Mouse (Mus musculus): Measurements from ENCODE around the gene Oscar.

Oscar gene

GRCm38 (mm10) chr7:3616057-3616388 is at the start of gene Oscar:
Oscar (minus strand) TSS chr7:3616157.
- no peak for DNase-seq

- peak; percentile 98 for DNase-seq
These were observed 49.5 kb upstream of the Oscar start, which contains the start of gene Leng1 for GRCm38 (mm10) chr7:3665215-3666114. Leng1 (minus strand) TSS chr7:3665840.

DNA sequence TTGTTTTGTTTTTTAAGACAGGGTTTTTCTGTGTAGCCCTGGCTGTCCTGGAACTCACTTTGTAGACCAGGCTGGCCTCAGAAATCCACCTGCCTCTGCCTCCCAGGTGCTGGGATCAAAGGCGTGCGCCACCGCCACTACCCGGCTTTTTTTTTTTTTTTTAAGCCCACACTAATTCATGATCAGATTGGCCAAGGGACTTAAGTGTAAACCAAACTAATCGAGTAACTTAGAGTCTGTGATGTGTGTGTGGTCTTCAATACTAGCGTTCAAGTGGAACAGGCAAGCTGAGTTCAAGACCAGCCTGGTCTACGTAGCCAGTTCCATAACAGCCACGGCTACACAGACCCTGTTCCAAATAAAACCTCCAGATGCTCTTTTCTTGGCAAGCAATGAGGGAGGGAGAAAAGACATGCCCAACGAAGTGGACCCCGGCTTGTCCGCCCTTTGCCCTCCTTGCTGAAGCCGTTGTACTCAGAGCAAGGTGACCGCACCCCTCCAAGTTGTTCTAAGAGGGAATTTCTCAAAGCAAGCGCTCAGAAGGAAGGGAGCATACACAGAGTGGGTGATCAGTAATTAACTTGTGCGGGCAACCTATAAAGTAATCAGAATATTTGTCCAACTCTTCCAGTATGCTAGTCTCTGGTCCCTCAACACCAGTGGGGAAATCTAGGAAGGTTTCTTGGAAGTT is 48.7 kb upstream of the Oscar start:
- peak; percentile 64 for DNase-seq

DNA sequence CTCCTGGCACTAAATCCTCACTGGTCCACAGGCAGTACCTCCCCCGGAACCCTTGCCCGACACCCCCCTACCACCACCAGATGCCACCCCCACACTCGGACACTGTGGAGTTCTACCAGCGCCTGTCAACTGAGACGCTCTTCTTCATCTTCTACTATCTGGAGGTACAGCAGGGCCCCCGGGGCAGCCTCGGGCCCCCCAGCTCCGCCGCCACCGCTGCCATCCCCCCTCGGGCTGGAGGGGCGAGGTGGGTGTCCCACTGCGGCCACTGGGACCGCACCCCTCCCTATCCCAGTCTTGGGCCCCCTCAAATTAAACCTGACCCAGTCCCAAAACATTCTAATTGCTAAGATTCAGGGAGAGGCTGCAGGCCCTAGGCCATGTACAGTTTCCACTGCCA is 42.6 kb upstream of the Oscar start:
- DNase-seq, result no peak

DNA sequence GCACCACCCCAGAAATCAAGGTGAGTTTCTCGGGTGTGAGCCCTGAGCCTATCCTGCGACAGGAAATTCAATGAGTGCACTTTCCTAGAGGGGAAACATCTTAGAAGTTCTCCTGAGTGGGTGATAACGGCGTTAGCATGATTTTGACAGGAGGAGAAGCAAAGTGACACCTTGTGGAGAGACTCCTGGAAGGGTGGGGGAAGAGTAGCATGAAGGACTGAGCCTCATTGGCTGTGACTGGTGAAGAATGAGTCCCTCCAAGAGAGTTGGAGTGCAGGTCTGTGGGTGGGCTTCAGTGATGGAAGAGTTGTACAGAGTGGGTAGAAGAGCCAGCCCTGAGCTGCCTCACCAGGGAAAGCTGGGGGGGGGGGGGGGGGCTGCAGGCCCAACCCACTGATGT is 41.0 kb upstream of the Oscar start:
- DNase-seq, result no peak

DNA sequence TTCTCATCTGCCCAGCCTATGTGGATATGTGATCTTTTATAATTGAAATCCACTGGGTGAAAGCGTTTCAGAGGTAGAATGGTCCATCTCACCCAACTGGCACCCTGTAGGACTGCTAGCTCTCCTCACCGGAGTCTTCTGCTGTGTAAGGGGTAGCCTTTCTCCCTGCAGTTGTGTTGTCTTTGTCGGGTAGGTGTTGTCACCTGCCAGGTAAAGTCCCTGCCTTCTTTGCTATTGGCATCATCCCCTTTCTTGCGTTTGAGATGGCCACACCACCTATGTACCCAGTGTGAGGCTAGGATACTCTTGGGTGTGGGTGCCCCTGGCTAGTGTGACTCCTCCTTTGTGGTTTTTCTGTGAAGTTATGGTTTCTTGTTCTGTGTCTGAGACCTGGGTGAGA is 30.7 kb upstream of the Oscar start:
- no peak for DNase-seq

DNA sequence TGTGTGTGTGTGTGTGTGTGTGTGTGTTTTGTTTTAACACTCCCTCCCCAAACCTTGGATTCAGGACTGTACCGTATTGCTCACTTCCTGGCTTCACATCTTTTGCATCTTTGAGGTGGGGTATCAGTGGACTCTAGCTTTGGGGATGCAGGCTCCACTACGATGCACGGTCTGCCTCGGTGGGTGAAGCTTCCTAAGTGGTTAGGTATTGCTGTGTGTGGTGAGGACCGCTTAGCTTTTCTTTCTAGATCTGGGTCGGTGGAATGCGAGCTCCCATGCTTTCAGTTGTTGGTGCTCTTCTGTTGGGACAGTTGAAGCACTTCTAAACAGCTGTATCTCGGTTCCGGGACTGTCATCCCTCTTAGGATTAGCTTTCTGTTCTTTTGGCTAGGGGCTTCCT is 30.2 kb upstream of the Oscar start:
- no peak for DNase-seq

DNA sequence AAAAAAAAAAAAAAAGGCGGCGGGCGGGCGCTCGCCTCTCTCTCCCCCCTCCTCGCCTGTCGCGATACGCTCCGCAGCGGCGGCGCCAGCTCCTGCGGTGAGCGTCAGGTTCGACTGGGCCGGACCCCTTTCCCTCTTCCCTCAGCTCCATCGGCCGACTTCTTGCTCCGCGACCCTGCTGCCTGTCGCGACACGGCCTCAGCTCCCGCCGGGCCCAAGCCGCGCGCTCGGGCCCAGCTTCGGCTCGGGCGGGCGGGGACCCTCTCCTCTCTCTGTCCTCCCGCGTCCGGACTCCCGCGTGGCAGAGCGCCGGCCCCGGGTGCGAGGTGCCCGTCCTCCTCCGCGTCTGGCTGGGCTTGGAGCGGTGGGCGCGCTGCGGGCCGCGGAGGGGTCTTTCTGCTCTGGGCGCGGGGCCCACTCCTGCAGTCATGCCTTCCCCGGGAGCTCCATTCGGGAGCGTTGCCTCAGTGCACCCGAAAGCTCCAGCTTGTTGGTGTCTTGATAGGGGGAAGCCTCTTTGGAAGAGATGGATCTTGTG is 29.6 kb upstream of the Oscar start:
- DNase-seq, result no peak

DNA sequence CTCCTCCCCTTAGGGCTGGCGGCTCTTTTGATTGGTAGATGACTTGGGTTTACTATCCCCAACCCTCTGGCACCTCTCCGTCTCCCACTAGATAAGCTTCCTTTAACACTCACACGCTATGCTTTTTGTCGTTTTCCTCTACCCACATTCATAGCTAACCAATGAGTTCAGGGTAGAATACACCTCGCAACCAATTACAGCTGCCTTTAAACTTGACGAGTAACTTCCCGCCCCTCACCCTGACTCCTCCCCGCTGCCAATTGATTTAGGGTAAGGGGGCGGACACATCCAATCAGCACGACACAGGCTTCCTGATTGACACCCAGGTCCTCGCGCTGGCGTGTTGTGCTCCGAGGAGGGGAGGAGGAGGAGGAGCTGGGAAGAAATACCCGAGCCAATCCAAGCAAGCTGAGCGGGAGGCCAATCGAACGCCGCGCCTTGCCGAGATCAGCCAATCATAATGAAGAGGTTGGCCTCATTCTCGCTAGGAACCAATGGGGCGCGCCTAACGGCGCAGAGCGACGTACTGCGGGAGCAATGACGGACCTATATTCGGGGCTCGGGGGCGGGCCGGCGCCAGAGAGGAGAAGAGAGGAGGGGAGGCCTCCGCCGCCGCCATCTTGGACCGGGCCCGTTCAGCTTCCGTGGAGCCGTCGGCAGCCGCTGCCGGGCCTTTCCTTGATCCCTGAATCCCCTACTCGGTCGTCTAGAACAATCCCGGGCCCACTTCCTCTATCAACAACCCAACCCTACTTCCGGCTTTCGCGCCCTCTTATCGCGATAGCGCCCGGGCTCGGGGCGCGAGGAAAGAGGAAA is 28.9 kb upstream of the Oscar start, which contains the start of gene Cnot3:
Gene Cnot3 (plus strand): TSS at position 597 of the 816 bp plus-strand sequence.
- DNase-seq, result peak; percentile 100

DNA sequence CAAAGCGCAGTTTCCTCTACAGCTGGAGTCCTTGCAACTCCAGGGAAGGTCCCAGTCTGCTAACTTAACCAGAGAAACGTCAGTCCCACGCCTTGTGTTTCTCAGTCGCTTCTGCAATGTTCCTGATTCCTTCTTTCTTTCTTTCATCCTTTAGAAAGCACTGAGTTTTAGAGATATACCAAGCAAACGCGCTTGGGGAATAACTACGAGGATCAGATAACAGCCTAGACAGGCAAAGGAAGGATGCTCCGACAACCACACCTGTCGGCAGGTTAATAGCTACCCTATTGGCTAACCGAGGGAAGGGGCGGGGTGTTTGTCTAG is 28.4 kb upstream of the Oscar start:
- no peak for DNase-seq

- DNase-seq, result no peak
These were observed 27.9 kb upstream of the Oscar start for GRCm38 (mm10) chr7:3643843-3644242.

DNA sequence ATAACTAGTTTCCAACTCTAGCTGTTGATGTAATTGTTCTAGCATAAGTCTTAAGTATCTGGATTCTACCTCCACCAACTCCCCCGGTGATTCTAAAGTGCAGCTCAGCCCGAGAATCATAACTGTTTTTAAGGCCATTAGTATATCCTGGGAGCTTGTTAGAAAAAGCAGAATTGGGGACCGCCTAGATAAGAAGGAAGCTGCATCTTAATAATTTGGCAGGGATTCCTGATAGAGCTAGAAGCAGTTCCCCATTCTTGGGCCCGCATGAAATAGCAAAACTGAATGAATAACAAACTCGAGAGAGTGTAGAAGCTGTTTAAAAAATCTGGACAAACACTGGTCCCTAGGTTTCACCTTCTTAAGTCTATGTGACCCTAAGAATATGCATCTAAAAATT is 27.5 kb upstream of the Oscar start:
- no peak for DNase-seq

DNA sequence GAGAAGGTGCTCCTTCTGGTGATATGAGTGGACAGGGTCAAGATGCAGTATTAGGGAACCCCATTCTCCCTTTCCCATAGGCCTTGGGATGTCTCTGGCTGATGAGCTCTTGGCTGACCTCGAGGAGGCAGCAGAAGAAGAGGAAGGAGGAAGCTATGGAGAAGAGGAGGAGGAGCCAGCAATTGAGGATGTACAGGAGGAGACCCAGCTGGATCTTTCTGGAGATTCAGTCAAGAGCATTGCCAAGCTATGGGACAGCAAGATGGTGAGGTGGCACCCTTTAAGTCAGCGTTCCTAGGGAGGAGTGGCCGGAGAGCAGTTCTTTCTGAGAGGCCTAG is 14.5 kb upstream of the Oscar start:
- DNase-seq, result no peak

DNA sequence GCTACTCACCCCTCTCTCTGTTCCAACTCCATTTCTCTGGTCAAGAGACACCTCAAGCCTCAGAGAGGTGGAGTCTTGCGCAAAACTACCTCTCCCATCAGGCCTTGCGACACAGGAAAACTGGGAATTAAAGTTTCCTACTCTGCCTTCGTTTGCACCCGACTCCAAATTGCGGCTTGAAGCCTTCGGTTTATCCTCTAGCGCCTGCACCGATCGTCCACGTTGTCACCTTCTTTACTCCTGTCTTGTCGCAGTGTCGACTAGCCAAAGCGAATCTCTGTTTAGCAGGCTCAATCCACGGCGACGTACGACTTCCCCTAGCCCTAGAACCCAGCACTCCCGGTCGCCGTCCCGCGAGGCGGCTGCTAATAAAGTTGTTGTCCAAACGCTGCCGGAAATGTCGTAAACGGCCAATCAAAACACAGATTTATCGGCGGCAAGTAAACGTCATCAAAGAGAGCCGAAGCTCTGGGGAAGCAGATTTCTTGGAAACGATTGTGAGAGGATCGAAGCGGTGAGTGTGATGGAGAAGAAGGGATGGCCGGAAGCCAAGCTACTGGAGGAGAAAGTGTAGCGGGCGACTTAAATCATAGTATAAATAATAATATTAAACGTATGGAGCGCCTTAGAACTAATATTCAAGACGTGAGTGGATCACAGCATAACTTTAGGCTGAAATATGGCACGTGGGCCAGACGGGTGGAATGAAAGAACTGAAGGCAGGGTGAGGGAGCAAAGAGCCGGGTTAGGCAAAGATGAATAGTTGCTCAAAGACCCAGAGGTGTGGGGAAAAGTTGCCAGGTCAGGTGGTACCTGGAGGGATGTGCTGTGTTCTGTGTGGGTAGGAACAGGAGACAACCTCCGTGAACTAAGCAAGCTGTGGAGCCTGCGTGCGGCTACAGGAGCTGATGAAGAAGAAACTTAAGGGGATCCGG is 13.9 kb upstream of the Oscar start, which contains the start of the genes Tfpt and Prpf31:
Gene Tfpt (minus strand): TSS at position 387 of the 935 bp plus-strand sequence.
Gene Prpf31 (plus strand): TSS at position 443 of the 935 bp plus-strand sequence.
- peak; percentile 93 for DNase-seq

DNA sequence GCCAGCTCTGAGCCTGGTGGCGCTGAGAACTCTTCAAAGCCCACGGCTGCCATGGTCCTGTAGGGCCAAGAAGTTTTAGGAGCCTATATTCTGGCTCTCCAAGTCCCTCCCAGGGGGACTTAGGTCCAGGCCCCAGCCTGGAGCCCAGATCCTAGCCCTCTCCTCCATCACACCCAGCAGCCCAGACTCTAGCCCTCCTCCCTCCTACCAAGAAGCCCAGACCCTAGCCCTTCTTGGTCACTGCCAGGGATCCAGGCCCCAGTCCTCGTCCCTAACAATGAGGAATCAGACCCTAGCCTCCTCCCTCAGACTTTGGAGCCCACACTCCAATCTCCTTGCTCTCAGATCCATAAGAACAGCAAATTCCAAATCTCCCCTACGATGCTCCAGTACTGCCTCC is 13.1 kb upstream of the Oscar start:
- no peak for DNase-seq

DNA sequence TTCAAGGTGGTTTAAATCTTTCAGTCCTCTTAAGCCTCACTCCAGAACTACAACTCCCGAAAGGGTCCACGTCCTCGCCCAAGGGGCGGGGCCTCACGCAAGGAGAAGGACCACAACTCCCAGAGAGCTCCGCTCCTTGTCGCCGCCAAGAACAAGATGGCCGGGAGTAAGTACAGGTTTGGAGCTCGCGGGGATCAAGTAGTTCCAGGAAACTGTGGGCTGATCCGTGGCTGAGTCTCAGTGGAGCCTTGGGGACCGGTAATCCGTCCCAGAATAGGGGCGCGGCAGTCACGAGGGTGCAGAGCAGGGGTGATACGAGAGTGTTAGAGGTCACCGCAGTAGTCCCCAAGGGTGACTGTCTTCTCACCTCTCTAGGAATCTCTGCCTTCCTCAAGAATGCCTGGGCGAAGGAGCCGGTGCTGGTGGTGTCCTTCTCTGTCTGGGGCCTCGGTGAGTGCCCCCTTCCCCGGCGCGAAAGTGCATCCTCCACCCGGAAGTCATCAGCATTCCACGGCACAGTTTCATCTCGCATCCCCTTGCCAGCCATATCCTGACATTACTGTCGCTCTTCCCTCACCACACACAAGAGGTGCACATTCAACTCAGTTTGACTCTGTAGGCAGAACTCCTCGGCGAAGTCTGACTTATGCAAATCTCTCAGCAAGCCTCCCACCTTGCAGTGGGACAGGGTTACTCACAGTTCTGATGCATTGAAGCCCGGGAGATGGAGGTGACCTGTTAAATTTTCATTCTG is 1.5 kb upstream of the Oscar start, which contains the start of gene Ndufa3:
Gene Ndufa3 (plus strand): TSS at position 132 of the 754 bp plus-strand sequence.
- DNase-seq, result peak; percentile 88

DNA sequence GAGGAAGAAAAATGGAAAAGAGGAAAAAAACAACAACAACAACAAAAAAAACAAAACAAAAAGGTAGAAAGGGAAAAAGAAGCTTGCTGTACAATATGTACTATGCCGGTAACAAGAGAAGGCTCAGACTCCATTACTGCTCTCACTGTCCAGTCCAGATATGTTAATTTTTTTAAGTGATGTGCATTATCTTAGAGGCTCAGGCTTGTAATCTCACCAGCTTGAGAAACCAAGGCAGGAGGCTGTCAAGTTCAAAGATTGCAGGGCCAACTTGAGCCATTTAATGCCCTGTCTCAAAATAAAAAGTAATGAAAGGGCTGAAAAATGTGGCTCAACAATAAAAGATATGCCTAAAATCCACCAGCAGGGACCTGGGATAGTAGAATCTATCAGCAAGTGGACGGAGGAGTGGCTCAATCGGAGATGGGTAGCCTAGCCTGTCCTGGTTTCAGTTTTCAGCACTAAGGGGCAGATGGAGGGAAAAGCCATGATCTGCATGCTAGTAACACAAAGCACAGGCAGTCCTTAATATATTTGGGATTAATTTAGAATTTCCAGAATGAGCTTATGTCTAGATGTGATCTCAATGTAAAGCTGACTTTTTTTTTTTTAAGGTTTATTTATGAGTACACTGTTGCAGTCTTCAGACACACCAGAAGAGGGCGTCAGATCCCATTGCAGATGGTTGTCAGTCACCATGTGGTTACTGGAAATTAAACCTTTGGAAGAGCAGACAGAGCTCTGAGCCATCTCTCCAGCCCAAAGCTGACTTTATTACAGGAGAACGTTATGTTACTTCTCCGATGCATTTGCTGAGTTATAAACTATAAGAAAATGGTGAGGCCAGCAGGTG is 658 bp upstream of the Oscar start:
- peak; percentile 22 for DNase-seq

DNA sequence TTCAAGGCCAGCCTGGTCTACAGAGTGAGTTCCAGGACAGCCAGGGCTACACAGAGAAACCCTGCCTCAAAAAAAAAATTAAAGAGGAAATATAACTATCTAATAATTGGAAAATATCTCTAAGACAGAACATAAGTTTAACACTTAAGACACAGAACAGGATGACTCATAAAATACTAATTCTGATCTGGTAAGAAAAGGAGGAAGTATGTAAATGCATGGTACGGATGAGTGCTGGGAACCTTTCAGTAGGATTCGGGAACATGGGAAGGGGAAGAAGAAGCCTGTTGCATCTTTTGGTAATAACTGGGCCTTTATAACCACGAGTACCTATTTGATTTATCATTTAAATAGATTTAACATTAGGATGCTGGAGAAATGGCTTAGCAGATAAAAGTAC is 1.9 kb downstream of the Oscar start:
- DNase-seq, result no peak

DNA sequence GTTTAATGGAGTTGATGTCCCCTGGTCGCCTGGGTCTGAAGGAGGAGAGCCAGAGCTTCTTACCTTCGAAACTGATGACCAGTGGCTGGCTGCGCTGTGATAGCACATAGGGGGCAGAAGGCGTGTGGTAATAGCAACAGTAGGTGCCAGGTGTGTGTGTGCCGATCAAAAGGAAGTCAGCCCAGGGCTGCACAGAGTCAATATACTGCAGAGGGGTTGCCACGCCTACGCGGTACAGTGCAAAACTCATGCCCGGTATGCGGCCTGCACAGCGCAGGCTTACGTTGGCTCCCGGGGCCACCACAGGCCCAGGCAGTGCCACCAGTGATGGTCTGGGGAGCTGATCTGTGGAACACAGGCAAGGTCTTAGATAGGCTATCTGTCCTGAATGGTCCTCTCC is 5.0 kb downstream of the Oscar start:
- DNase-seq, result no peak

DNA sequence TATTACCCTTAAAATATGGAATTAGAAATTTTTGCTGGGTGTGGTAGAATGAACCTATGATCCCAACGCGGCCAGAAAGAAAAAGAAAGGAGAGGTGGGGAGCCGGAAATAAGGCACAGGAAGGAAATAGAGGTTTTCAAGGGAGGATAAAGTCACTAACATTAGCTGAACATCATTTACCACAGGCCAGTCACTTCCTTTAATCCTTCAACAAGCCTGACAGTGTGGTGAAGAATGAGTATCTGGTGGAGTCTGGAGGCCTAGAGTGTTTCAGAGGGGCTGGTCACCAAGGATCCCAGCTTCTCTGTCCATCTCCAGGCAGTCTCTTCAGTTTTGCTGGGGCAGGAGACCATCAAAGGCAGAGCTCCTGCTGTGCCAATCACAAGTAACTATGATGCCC is 5.5 kb downstream of the Oscar start:
- no peak for DNase-seq

Data from kidney, adult 11 months (tissue).